Mouse (Mus musculus): Measurements from ENCODE around the gene F7. TPM values are rescaled to one million over a fixed set of nuclear protein-coding genes. Genes with fewer than 3 reads are reported as not detected.
"Not testable (repeated sequence)": the region's sequence is repeated elsewhere in the genome, so short reads cannot be mapped to it uniquely, and the experiment has no call there.

The F7 gene
- polyA plus RNA-seq, 2 experiments from 2014 or later: not detected

DNA sequence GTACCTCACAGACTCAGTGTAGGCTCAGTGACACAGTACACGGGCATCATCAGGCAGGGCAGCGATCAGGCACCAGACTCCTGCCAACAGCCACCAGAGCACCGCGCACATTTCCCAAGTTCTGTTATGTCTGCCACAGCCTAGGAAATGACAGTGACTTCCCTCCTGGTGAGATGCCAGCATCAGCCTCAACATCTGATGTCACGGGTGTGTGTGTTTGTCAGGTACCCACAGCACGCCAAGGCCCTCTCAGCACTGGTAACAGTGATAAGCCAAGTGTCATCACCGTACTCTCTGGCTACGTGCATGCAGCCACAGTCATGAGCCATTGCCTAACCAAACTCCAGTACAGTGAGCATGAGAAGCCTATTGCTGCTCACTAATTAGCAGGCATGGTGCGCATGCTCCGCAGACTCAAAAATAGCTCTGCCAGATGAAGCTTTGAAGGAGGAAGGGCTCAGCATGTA, 10.5 kb downstream of the F7 start:
- ATAC-seq: no peak

GRCm38 (mm10) chr8:13037015-13037414, 11.2 kb downstream of the F7 start, which contains the start of gene F10:
TSS of gene F10 (plus strand) at chr8:13037308.
- no peak for ATAC-seq

DNA sequence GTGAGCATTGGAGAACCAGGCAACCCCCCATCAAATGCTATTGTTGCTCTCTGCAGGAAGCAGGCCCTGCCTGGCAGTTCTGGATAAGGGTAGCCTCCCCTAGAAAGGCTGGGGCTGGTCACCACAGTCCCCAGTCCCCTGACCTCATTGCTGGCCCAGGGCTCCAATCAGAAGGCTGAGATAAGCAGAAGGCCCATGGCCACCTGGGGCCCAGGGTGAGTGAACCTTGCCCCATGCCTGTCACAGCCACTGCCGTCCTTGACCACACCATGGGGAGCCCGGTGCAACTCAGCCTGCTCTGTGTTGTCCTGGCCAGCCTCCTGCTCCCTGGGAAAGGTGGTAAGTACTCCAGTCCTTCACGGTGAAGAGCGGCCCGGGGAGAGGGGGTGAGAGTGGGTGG, 11.7 kb downstream of the F7 start:
- ATAC-seq: no peak

GRCm38 (mm10) chr8:13039054-13039453, 13.2 kb downstream of the F7 start:
- no peak for ATAC-seq

GRCm38 (mm10) chr8:13041459-13041858, 15.6 kb downstream of the F7 start:
- ATAC-seq: no peak

DNA sequence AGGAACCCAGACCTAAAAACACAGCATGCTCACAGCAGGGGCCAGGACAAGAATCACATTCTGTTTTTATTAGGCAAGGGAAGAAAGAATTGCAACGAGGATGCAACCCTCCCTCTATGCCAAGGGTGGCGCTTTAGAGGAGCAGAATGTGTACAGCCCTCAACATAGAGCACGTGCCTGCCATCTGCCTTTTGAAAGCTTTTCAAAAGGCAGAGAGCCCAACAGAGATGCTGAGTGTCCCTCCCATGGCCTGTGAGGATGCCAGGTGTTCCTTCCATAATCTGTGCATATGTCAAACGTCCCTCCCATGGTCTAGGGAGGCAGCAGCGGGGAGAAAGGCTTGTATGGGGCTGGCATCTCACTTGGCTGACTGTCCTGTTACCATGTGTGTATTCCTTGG, 21.8 kb downstream of the F7 start:
- ATAC-seq: no peak

DNA sequence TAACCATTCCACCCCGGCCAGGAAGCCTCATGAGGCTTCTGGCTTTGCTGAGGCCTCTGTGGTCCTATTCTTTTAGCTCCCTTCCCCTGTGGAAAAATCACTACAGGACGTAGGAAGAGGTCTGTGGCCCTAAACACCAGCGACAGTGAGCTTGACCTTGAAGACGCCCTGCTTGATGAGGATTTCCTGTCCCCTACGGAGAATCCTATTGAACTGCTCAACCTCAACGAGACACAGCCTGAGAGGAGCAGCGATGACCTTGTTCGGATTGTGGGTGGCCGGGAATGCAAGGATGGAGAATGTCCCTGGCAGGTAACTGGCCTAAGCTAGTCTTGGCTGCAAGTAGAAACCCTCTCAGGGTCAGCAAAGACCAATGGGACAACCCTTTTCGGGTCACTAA, 24.7 kb downstream of the F7 start:
- ATAC-seq: no peak

- no peak for ATAC-seq
These were observed 31.5 kb downstream of the F7 start for GRCm38 (mm10) chr8:13057351-13057750.

- ATAC-seq: no peak
These were observed 34.8 kb downstream of the F7 start, which contains the start of gene Proz for GRCm38 (mm10) chr8:13060441-13061150. TSS of gene Proz (plus strand) at chr8:13060914.

GRCm38 (mm10) chr8:13063112-13063511, 37.3 kb downstream of the F7 start:
- ATAC-seq: no peak

- ATAC-seq: no peak
These were observed 47.4 kb downstream of the F7 start for GRCm38 (mm10) chr8:13073255-13073654.

- ATAC-seq: no peak
These were observed 49.2 kb downstream of the F7 start for GRCm38 (mm10) chr8:13075044-13075443.

GRCm38 (mm10) chr8:13075579-13075978, 49.7 kb downstream of the F7 start:
- ATAC-seq: not testable (repeated sequence)

DNA sequence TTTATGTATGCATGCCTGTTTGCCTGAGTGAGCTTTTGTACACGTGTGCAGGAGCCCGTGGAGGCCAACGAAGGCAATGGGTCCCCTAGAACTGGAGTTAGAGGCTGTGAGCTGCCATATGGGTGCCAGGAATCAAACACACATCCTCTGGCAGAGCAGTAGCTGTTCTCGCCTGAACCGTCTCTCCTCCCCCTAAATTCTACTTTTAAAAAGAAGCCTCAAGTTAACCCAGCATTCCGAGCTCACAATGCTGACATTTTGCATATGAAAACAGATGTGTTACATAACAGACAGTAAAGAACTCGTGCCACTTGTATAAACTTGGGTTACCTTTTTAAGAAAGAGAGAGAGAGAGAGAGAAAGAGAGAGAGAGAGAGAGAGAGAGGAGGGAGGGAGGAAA, 51.7 kb downstream of the F7 start:
- no peak for ATAC-seq

Other genes with a start within 250 kb of the F7 start
- gene Mcf2l, start 152.2 kb upstream of the F7 start, polyA plus RNA-seq (2017; shearing (Covaris generic)): under 1 TPM in 1 of 2 experiments, not detected in 1; 0.40 TPM
- not detected for gene F10, start 11.3 kb downstream of the F7 start, polyA plus RNA-seq (2017; shearing (Covaris generic))
- 1 to 10 TPM; 1.6 to 2.4 TPM for gene Proz, start 34.9 kb downstream of the F7 start, polyA plus RNA-seq (2017; shearing (Covaris generic))
- gene Pcid2, start 79.4 kb downstream of the F7 start, polyA plus RNA-seq (2017; shearing (Covaris generic)): 10 to 100 TPM; 32.3 to 36.5 TPM
- 10 to 100 TPM; 10.9 to 16.6 TPM for gene Cul4a, start 79.6 kb downstream of the F7 start, polyA plus RNA-seq (2017; shearing (Covaris generic))
- gene Lamp1, start 133.1 kb downstream of the F7 start, polyA plus RNA-seq (2017; shearing (Covaris generic)): 10 to 100 TPM; 17.9 to 18.1 TPM
- 1 to 10 TPM in 1 of 2 experiments, under 1 TPM in 1; 0.89 to 1.1 TPM for gene Grtp1, start 174.6 kb downstream of the F7 start, polyA plus RNA-seq (2017; shearing (Covaris generic))
- gene Adprhl1, start 228.1 kb downstream of the F7 start, polyA plus RNA-seq (2017; shearing (Covaris generic)): not detected